Mouse (Mus musculus) right cerebral cortex, postnatal 36 days (tissue): ENCODE results near the gene Vrk3.
A peak's percentile ranks its signal among the peaks of the same experiment; 100 is the strongest.

Source experiments
- DNase-seq, 2 experiments: peaks; one replicate each; pipeline ENCODE4 v3.0.0; 2022; ENCODE audit warnings: low spot score in 2 of 2, mixed read lengths in 1 of 2

Vrk3 gene

GRCm38 (mm10) chr7:44760366-44760765 lies 12.2 kb downstream of the Vrk3 start:
- no peak for DNase-seq

DNA sequence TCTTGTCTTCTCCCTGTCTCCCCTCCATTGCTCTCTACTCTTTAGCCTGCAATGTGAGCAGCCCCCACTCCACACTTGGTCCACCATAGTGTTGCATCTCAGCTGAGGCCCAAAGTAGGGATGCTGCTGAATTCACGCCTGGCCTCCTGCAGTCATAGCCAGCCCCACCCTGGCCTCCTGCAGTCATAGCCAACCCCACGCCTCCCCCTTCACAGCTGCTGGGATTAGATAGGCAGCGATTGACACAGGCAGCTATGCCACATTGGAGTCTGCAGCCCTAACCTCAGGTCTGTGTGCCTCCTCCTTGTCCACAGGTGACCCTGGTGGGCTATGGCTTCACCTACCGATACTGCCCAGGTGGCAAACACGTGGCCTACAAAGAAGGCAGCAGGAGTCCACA lies 19.9 kb downstream of the Vrk3 start:
- DNase-seq: no peak

DNA sequence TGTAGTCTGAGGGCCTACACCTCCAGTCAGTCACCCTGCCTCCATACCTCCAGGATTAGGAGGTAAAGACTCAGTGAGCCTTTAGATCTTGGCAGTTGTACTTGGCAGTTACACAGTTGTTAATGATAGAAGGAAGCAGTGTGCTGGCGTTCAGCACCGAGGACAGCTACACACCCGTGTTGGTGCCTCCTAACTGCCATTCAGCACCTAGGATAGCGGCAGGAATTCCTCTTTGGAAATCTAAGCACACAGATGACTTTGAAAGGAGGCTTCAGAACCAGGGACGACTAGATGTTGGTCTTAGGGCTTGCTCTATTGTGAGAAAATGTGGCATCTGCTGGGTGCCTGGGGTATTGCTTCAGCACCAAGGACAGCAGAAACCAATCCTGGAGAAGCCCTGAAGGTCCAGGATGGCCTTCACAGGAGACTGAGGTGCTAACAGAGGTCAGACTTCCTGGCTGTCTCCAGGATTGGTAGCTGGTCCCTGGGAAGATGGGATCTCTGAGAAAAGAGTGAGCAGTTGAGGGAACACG lies 21.9 kb downstream of the Vrk3 start:
- no peak for DNase-seq

DNA sequence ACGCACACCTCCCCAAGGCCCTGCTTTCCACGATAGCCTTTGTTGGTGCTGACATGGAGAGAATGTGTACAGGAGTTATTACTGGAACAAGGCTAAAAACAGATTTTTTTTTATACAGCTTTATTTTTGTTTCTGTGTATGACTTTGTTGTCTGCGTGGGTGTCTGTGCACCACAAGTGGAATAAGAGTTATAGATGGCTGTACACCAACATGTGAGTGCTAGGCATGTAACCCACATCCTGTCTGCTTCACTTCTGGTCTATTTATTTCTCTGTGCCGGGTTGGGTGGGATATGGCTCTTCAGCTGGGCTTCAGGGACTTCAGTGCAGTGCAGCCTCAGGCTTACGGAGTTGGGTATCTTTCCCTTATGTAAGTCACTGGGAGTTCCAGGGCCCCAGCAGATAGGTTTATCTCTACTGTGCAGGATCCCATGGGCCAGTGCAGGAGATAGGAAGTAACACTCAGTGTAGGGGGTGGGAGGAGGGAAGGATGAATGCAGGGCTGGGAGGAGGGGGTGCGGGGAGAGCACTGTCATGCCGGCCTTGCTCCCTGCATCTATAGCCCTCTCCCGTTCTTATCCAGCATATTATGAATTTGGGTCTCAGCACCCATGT lies 24.5 kb downstream of the Vrk3 start:
- DNase-seq: peak in 1 of 2 experiments; percentile 15

- DNase-seq: no peak
These were observed 28.8 kb downstream of the Vrk3 start for GRCm38 (mm10) chr7:44776849-44777498.

DNA sequence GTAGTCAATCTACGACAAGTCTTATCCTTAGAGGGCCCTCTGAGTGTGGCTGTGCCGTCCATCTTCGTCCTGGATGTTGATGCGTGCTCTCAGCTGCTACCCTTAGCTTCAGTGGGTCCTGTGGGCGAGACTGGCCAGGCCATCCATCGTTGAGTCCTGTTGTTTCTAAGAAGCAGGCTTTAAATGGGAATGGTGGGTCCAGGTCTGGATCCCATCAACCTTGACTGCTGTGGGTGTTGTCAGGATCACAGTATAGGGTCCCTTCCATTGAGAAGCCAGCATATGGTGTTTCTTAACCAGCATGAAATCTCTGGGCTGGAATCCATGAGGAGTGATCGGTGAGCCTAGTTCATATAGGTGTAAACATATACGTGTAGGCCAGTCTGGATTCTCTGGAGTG lies 31.9 kb downstream of the Vrk3 start:
- DNase-seq: no peak

- no peak for DNase-seq
These were observed 41.3 kb downstream of the Vrk3 start for GRCm38 (mm10) chr7:44789531-44789930.

DNA sequence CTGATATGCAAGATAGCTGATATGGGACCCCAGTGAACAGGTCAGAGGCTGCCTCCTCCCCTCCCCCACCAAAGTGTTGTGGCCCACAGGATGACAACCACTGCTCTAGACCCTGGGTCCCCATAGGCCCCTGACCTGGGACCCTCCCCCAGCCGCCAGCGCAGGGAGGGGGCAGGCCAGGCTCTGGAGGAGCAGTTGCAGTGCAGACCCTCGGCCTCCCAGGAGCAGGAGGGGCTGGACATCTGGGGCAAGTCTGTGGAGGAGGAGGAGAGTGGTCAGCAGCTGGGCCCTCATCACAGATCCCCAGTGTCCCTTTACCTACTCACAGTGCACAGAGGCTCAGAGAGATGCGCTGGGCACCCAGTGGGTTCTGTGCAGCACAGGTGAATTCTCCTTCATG lies 41.9 kb downstream of the Vrk3 start:
- no peak for DNase-seq

- no peak for DNase-seq
These were observed 44.6 kb downstream of the Vrk3 start for GRCm38 (mm10) chr7:44792781-44793180.

- DNase-seq: no peak
These were observed 60.7 kb downstream of the Vrk3 start for GRCm38 (mm10) chr7:44808927-44809326.

DNA sequence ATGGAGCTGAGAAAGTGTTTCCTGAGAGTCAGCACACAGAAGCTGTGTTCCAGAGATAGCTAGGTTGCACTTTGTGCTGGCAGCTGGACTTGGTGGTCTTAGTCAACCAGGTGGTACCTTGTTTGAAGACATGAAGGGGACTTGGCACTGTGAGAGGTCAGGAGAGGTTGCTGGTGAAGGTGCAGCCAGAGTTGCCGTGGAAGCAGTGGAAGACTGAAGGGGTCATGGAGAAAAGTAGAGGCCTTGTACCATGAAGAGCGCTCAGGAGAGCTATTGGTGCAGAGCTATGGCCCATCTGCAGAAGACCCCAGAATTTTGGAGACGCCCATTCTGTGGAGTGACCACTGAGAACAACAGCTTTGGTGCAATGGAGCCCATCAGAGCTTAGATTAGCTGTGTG lies 61.3 kb downstream of the Vrk3 start:
- no peak for DNase-seq

DNA sequence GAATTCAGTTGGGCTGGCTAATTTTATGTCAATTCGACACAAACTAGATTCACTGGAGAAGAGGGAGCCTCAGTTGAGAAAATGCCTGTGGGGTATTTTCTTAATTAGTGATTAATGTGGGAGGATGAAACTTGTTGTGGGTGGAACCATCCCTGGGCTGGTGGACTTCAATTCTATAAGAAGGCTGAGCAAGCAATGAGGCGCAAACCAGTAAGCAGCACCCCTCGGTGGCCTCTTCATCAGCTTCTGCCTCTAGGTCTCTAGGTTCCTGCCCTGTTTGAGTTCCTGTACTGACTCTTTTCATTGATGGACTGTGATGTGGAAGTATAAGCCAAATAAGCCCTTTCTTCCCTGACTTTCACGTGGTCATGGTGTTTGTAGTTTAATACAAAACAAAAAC lies 62.2 kb downstream of the Vrk3 start:
- no peak for DNase-seq

- DNase-seq: no peak
These were observed 62.8 kb downstream of the Vrk3 start for GRCm38 (mm10) chr7:44810819-44811557.

DNA sequence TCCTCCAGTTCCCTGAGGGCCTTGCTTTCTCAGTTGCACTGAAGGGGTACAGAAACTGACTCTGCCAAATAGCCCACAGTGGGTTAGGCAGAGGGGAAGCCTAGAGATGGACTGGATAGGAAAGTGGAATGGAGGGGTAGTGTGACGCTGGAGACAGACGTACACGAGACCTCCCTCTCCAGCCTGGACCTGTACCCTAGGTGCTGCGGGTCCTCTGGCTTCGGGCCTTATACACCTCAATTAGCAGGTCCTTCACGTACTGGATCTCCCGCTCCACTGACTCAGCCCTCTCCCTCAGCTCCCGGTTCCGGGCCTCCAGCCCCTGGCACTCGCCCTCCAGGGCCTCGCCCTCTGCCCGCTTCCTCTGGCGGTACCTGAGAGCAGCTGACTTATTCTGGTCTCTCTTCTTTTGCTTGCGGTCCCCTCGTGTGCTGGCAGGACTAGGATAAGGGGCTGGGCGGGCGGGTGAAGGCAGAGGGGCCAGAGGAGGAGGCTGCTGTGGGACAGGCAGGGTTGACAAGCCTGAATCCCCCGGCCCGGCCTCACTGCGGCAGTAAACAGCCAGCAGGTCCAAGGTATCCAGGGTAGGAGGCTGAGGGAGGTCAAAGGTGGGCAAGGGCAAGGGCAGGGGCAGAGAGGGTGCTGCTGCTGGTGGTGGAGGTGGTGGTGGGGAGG lies 64.6 kb downstream of the Vrk3 start:
- no peak for DNase-seq

DNA sequence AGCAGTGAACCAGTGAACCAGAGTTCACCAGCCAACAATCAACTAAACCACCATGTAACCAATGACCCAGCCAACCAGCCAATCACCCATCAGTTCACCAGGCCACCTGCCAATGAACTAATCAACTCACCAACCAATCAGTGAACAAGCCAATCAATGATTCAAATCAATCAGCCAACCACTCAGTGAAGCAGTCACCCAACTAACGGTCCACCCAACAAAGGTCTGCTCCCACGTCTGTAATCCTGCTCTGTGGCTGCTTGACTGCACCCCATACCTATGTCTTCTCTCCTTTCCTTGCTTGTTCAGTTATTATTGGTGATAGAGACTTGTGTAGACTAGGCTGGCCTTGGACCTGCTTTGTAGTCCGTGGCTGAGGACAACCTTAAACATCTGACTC lies 65.8 kb downstream of the Vrk3 start:
- DNase-seq: no peak

DNA sequence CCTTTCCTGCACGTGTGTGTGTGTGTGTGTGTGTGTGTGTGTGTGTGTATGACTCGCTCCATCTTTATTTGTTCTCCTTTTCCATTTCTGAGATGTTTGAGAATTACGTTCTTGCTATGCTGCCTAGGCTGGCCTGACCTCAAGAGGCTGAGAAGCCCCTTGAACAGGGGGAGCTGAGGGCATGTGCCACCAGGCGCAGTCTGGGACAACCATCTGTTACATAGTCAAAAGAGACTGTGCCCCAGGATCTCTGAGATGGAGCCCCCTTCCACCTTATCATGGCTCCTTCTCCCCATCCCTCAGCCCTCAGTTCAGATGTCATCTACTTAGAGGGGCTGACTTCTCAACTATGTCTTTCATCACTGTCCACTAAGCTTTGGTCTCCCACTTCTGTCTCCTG lies 66.2 kb downstream of the Vrk3 start:
- DNase-seq: no peak

- DNase-seq: no peak
These were observed 66.8 kb downstream of the Vrk3 start for GRCm38 (mm10) chr7:44814952-44815553.

DNA sequence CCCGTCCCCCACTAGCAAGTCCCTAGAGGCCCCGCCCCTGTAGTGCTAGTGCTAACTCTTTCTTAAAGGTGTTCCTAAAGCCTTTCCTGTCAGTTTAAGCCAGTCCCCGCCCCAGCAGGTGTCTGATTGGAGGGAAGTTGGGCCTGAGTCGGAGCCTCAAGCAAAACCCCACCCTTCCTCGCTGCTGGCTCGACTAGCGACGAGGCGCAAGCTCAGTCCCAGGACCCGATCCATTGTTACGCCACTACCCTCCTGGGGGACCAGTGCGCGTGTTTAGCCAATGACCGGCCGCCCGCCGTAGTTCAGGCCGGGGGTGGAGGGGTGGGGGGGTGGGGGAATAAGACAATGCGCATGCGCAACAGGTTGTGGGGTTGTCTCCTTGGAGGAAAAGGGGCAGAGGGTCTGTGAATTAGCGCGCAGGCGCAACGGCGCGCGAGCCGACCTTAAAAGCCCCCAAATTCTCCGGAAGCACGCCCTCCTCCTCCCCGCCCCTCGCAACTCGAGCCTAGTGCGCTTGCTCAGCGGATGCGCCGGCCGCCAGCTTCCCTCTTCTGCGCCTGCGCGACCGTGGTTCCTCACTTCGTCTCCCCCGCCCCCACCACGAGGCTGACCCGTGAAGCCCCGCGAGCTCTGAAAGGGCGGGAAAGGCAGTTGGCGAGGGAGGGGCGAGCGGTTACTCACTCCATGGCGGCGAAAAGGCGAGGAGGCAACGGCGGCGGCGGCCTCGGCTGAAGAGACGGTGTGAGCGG lies 67.7 kb downstream of the Vrk3 start, which contains the start of the genes Nup62 and Il4i1:
TSS of gene Nup62 (plus strand) at position 368 of the 749 bp plus-strand sequence.
TSS of gene Il4i1 (plus strand) at position 667 of the 749 bp plus-strand sequence.
- peak; percentile 97 to 98 for DNase-seq

- no peak for DNase-seq
These were observed 68.3 kb downstream of the Vrk3 start, which contains the start of gene Atf5 for GRCm38 (mm10) chr7:44816470-44817021. Gene Atf5 (minus strand): TSS chr7:44816658.

DNA sequence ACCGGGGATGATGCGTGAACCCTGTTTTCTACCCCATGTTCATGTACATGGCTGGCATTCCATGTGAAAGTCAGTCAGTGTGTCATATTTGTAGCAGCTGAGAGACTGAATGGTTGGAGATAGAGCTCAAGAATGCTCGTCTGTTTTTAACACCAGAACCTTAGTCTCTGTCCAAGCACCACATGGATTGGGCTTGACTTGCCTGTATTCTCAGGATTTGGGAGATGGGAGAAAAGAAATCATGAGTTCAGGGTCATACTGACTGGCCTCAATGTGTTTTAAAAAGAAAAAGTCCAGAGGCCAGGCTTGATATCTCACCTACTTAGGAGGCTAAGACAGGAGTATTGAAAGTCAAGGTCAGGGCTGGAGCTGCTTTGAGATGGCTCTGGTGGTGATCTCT lies 69.2 kb downstream of the Vrk3 start:
- DNase-seq: no peak

GRCm38 (mm10) chr7:44818164-44818563 lies 70.0 kb downstream of the Vrk3 start:
- no peak for DNase-seq
